Mouse (Mus musculus) urinary bladder, postnatal 10 days (tissue): ENCODE results near the gene 2300002M23Rik.

Experiments
- DNase-seq: peaks from one replicate; pipeline ENCODE4 v3.0.0; 2022; ENCODE audit warnings: low spot score

The 2300002M23Rik gene

GRCm38 (mm10) chr17:35567150-35567549, at the start of gene 2300002M23Rik:
Gene 2300002M23Rik, plus strand, starts transcription at chr17:35567450.
- DNase-seq = no peak

- DNase-seq = no peak
These were observed 49.7 kb upstream of the 2300002M23Rik start for GRCm38 (mm10) chr17:35517526-35517925.

- no peak for DNase-seq
These were observed 42.9 kb upstream of the 2300002M23Rik start for GRCm38 (mm10) chr17:35524354-35524753.

- no peak for DNase-seq
These were observed 40.6 kb upstream of the 2300002M23Rik start for GRCm38 (mm10) chr17:35526644-35527043.

- DNase-seq = no peak
These were observed 34.9 kb upstream of the 2300002M23Rik start for GRCm38 (mm10) chr17:35532360-35532759.

DNA sequence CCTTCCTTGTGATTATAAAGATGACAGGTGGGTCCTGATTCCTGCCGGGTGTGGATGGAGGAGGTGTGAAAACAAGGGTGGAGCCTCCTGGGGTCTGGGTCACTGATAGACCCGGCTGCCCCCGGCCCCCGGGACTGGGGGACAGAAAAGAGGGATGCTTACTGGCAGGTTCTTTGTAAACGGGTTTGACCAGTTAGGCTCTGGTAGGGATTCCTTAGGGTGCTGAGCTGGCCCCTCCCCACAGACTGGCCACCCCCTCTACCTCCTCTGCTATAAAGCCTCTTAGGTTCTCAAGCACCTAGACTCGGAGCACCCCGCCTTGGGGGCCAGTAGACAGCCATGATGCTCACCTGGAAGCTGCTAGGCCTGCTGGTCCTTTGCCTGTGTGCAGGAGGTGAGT, 34.3 kb upstream of the 2300002M23Rik start, which contains the start of gene Psors1c2:
Gene Psors1c2 (plus strand): TSS at position 301 of the 400 bp plus-strand sequence.
- DNase-seq = no peak

DNA sequence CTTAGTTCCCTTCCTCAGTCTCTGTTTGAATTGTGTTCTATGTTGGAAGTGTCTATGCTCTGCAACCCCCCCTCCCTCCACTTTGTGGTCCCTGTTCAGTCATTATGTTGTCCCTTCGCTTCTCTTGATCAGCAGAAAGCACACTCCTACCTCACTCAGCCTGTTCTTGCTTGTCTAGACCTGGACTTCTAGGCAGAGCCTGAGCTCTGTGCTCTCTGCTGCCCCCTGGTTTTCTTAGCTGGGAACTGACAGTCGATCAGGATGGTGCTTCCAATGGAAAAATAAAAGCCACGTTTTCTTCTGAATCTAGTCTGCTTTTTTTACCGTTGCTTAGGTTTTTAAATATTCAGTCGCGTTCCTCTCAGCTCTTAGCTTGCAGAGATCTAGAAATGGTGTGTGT, 32.9 kb upstream of the 2300002M23Rik start:
- DNase-seq = no peak

DNA sequence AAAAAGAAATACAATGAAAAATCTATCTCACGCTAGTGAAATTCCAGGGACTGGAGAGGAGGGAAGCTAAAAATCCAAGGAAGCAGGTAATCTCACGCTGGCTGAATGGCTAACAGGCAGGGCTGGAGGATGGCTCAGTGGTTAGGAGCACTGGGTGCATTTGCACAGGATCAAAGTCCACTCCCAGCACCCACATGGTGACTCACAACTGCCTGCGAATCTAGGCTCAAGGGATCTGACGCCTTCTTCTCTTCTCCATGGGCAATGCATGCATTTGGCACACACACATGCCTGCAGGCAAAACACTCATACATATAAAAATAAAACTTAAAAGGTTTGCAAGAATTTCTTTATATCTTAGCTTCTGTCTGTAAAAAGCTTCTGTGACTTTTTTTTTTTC, 29.8 kb upstream of the 2300002M23Rik start:
- DNase-seq = no peak

DNA sequence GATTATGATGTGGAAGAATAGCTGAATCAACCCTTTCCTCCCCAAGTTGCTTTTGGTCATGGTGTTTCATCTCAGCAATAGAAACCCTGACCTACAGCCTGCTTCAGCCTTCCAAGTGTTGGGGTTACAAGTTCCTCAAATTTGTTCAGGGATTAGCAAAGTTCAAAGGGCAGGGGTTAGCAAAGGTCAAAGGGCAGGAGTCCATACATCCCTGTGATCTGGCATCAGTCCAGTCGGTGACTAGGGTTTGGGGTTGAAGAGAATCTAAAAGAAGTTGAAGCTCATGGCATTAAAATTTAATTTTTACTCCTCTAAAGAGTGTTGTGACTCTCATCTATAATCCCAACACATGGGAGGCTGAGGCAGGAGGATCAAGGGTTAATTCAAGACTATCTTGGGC, 28.8 kb upstream of the 2300002M23Rik start:
- no peak for DNase-seq

DNA sequence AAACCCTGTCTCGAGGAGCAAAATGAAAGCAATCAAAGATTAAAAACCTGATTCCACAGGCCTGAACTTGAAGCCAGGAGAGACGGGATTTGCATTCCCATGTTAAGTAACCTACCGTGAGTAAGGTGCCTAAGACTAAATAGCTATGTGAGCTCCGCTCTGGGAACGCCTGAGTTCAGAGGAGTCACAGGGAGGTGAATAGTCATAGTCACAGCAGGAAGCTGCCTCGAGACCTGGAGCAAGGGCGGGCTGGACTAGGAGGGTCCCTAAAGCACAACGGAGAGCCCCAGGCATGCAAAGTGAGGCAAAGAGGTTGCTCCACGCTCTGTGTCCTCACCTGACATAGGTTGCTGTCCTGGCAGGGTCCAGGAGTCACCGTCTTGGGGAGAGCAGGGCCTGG, 27.7 kb upstream of the 2300002M23Rik start:
- no peak for DNase-seq

DNA sequence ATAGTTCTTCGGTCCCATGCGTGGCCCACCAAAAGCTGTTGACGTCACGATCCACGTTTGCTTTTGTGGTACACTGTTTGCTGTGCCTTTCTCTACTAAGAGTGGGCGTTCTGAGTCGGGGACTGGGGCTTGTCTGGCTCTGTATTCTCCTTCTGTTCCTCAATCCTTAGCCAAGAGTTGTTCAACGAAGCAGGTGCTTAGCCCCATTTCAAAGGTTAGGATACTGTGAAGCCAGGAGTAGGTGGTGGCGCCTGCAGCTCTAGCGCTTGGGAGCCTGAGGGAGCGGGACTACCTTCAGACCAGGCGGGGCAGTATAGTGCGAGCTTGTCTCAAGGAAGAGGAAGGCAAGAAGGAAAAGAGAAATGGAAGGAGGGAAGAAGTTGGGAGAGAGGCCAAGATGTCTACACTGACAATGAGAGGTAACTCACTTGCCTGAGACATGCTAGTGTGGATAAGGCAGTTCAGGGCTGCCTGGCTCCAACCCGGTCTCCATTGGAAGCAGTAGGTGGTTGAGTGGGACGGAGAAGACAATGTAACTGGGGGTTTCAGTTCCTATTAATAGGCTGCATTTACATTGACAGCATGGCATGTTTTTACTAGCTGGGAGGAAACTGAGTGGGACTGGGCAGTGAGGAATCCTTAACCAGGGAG, 24.4 kb upstream of the 2300002M23Rik start:
- no peak for DNase-seq

DNA sequence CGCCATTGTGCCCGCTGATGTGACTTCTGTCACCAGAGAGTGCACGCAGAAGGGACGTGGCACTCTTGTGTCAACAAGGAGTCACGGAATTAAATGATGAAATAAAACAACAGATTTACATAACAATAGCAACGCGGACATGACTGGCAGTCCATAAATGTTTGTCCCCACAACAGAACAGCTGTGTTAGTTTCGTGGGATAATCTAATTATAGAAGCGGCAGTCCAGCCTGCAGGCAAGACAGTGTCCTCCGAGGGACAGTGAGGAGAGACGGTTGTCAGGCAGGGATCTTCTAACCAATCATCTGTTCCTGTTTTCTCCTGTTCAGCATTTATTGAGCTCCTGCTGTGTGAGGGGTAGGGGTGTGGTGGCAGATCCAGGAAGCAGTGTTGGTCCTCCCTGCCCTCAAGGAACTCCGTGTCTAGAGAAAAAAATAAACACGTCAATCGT, 23.8 kb upstream of the 2300002M23Rik start:
- no peak for DNase-seq

DNA sequence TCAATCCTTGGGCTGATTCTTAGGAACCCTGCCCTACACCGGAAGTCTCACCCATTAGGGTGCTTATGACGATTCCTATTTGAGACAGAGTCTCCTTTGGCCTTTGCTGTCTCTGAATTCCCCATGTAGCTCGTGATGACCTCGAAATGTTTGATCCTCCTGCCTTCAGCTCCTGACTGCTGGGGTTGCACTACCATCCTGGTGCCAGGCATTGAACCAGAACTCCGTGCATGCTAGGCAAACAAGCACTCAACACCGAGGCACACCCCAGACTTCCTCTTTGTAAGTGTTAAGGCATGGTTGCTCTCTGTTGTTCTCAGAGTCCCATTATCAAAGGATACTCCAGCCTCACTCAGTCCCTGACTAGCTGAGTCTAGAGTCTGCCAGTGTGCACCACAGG, 23.2 kb upstream of the 2300002M23Rik start:
- DNase-seq = no peak

DNA sequence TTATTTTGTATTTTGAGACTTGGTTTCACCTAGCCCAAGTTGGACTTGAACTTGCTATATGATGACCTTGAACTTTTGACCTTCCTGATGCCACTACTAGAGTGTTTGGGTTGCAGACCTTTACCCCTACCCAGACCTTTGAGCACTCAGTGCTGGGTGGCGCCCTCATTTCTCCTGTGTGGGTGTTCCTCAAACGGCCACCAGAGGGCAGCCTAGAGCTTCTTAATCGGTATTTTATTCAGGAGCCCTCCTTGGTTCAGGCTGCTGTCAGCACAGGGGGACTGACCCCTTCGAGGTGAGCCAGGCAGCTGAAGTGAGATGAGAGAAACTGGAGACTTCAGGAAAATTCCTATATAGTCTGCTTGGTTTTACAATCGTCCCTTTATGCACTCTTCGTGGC, 22.6 kb upstream of the 2300002M23Rik start:
- no peak for DNase-seq

DNA sequence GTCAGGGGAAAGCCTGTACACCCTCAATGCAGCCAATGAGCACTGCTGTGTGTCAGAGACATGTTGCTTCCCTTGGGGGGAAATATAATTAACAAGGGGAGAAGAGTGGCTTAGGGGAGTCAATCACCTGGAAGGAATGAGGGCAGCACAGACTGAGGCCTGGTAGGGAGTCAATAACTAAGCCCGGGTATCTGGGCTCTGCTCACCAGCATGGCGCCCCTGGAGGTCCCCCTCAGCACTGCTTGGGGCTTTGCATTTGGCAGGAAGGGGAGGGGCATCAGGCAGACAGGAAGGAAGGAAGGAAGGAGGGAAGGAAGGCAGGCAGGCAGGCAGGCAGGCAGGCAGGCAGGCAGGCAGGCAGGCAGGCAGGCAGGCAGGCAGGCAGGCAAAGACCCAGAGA, 19.8 kb upstream of the 2300002M23Rik start:
- no peak for DNase-seq

DNA sequence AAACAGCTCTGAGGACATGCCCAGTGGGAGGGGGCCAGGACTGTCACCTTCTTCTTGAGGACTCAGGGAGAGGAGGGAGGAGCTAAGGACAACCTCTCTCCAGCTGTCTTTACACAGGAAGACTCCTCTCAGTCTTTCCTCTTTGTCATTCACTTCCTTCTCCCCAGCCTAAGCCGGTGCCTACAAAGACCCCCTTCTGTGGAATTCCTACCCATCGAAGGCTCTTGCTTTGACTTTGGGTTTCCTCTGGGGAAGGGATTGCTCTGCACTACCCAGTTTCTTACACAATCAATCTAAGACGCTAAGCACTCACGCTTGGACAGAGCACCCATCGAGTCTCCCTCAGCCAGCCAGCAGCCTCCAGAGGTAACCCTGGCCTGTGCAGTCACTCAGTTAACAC, 18.6 kb upstream of the 2300002M23Rik start:
- DNase-seq = no peak

- peak; percentile 68 for DNase-seq
These were observed 17.7 kb upstream of the 2300002M23Rik start for GRCm38 (mm10) chr17:35549437-35550142.

GRCm38 (mm10) chr17:35550143-35550494, 17.1 kb upstream of the 2300002M23Rik start:
- no peak for DNase-seq

GRCm38 (mm10) chr17:35550871-35551270, 16.4 kb upstream of the 2300002M23Rik start:
- DNase-seq = no peak

GRCm38 (mm10) chr17:35551881-35552414, 15.3 kb upstream of the 2300002M23Rik start, which contains the start of gene Cdsn:
Gene Cdsn, plus strand, starts transcription at chr17:35552128.
- no peak for DNase-seq

- DNase-seq = no peak
These were observed 12.9 kb upstream of the 2300002M23Rik start for GRCm38 (mm10) chr17:35554321-35554720.

GRCm38 (mm10) chr17:35554761-35555397, 12.4 kb upstream of the 2300002M23Rik start:
- DNase-seq = no peak
